ENCODE assay signal across 8 mouse cellular contexts in genomic region chr10:17726373-17726720, GRCm38 (mm10). TPM values are rescaled to one million over a fixed set of nuclear protein-coding genes. Genes with fewer than 3 reads are reported as not detected.
DNase-seq lines count a peak whose midpoint lies in the region; ATAC-seq and TF ChIP-seq lines count a peak whose summit lies in the region.

No protein-coding gene starts in this region.

- WGBS in lung, postnatal 0 days = 46% methylated on average over 2 of the region's 2 CpGs
- WGBS in embryonic facial prominence, embryonic 10.5 days = 50% methylated on average over 2 of the region's 2 CpGs
- WGBS in hindbrain, embryonic 16.5 days = 50% methylated on average over 2 of the region's 2 CpGs
- WGBS in liver, postnatal 0 days (ENCODE audit: insufficient replicate concordance) = 69% methylated on average over 2 of the region's 2 CpGs

- H3K36me3 ChIP-seq in lung, postnatal 0 days (ENCODE audit: insufficient read depth, low read length) = no peaks in the 10 kb centered on the region
- H3K36me3 ChIP-seq in embryonic facial prominence, embryonic 10.5 days (replicated peaks) = peaks cover 7% of the 10 kb centered on the region
- no peaks in the 10 kb centered on the region for H3K36me3 ChIP-seq in hindbrain, embryonic 16.5 days (ENCODE audit: control insufficient read depth, insufficient read depth, low read length)
- no peaks in the 10 kb centered on the region for H3K36me3 ChIP-seq in liver, postnatal 0 days (replicated peaks; ENCODE audit: insufficient read depth, low read length)

- peak overlapping the region; percentile 83 for H3K4me2 ChIP-seq in lung, postnatal 0 days (replicated peaks; ENCODE audit: low read depth, low read length)
- H3K4me2 ChIP-seq in hindbrain, embryonic 16.5 days (ENCODE audit: low read length) = peak overlapping the region; percentile 67
- H3K4me2 ChIP-seq in liver, postnatal 0 days (ENCODE audit: low read depth, low read length) = peak overlapping the region; percentile 63

- DNase-seq in lung, postnatal 0 days (ENCODE audit: low spot score) = no peak
- DNase-seq in lung, postnatal 14 days = no peak
- peak; percentile 19 for DNase-seq in embryonic facial prominence, embryonic 10.5 days (ENCODE audit: low spot score)
- no peak for DNase-seq in liver, postnatal 0 days
- DNase-seq in spleen, adult 12 weeks (ENCODE audit: low spot score) = no peak
- no peak for DNase-seq in Muller cell, postnatal 12 days (ENCODE audit: inconsistent ontology term)
- DNase-seq in layer of hippocampus, adult 9-10 months (ENCODE audit: low spot score) = no peak

- TF ChIP-seq CTCF in lung, postnatal 0 days (IDR thresholded peaks at IDR 0.05) = peak; percentile 10; the same call in 1 of the 2 replicates
- TF ChIP-seq CTCF in liver, postnatal 0 days (IDR thresholded peaks at IDR 0.05; ENCODE audit: low read depth) = no peak

- no peaks in the 10 kb centered on the region for H3K27me3 ChIP-seq in lung, postnatal 0 days (replicated peaks; ENCODE audit: insufficient read depth, low read length)
- H3K27me3 ChIP-seq in embryonic facial prominence, embryonic 10.5 days (replicated peaks; ENCODE audit: low read depth, poor library complexity, severe bottlenecking) = no peaks in the 10 kb centered on the region
- H3K27me3 ChIP-seq in hindbrain, embryonic 16.5 days (replicated peaks; ENCODE audit: control insufficient read depth, insufficient read depth, low read length) = no peaks in the 10 kb centered on the region
- no peaks in the 10 kb centered on the region for H3K27me3 ChIP-seq in liver, postnatal 0 days (ENCODE audit: insufficient read depth, low read length)

- no peak for ATAC-seq in lung, postnatal 0 days
- no peak for ATAC-seq in hindbrain, embryonic 16.5 days
- ATAC-seq in liver, postnatal 0 days = no peak

- H3K27ac ChIP-seq in lung, postnatal 0 days (ENCODE audit: low read length) = peak overlapping the region; percentile 43
- peak overlapping the region; percentile 27; the same call in 1 of the 2 replicates for H3K27ac ChIP-seq in embryonic facial prominence, embryonic 10.5 days (replicated peaks)
- peak overlapping the region; percentile 40 for H3K27ac ChIP-seq in hindbrain, embryonic 16.5 days (ENCODE audit: low read depth, low read length)
- H3K27ac ChIP-seq in liver, postnatal 0 days (ENCODE audit: low read depth) = peak overlapping the region; percentile 75

- no peak for TF ChIP-seq EP300 in lung, postnatal 0 days (IDR thresholded peaks at IDR 0.05)
- TF ChIP-seq EP300 in liver, postnatal 0 days (IDR thresholded peaks at IDR 0.05; ENCODE audit: low read depth) = no peak

- no peak overlapping the region for H3K9ac ChIP-seq in lung, postnatal 0 days (replicated peaks; ENCODE audit: low read depth)
- H3K9ac ChIP-seq in hindbrain, embryonic 16.5 days (ENCODE audit: low read depth, low read length) = peak overlapping the region; percentile 57
- H3K9ac ChIP-seq in liver, postnatal 0 days (replicated peaks) = no peak overlapping the region

- H3K4me1 ChIP-seq in lung, postnatal 0 days (ENCODE audit: insufficient read depth, low read depth, low read length) = no peaks in the 10 kb centered on the region; the same call in 1 of the 2 replicates
- peaks cover 49% of the 10 kb centered on the region for H3K4me1 ChIP-seq in embryonic facial prominence, embryonic 10.5 days
- peaks cover 13% of the 10 kb centered on the region for H3K4me1 ChIP-seq in hindbrain, embryonic 16.5 days (ENCODE audit: control insufficient read depth, insufficient read depth, low read depth, low read length)
- peaks cover 10% of the 10 kb centered on the region; the same call in 1 of the 2 replicates for H3K4me1 ChIP-seq in liver, postnatal 0 days (ENCODE audit: insufficient read depth)

- peak overlapping the region; percentile 5; the same call in 1 of the 2 replicates for H3K4me3 ChIP-seq in lung, postnatal 0 days (ENCODE audit: low read depth, low read length)
- peak overlapping the region; percentile 76 for H3K4me3 ChIP-seq in embryonic facial prominence, embryonic 10.5 days
- H3K4me3 ChIP-seq in hindbrain, embryonic 16.5 days (ENCODE audit: low read length) = peak overlapping the region; percentile 94
- peak overlapping the region; percentile 77; the same call in 1 of the 2 replicates for H3K4me3 ChIP-seq in liver, postnatal 0 days (ENCODE audit: low read depth, low read length)

- no peaks in the 10 kb centered on the region for H3K9me3 ChIP-seq in lung, postnatal 0 days (ENCODE audit: low read length)
- H3K9me3 ChIP-seq in embryonic facial prominence, embryonic 10.5 days = no peaks in the 10 kb centered on the region
- no peaks in the 10 kb centered on the region for H3K9me3 ChIP-seq in hindbrain, embryonic 16.5 days (ENCODE audit: control insufficient read depth, low read length)
- no peaks in the 10 kb centered on the region for H3K9me3 ChIP-seq in liver, postnatal 0 days (ENCODE audit: low read length)

RNA-seq across cellular contexts. Expression of gene Cited2, which starts 3.3 kb away (rescaled TPM):
- 53.4 and 57.9 TPM in 2 replicates for polyA plus RNA-seq in lung, postnatal 0 days (2015; fragmentation: Nextera tagmentation; extraction: Ambion mirVana)
- polyA plus RNA-seq in embryonic facial prominence, embryonic 10.5 days (2016; fragmentation: Nextera tagmentation; extraction: Ambion mirVana) = 43.6 and 53.3 TPM in 2 replicates
- 59.1 and 72.6 TPM in 2 replicates for polyA plus RNA-seq in hindbrain, embryonic 16.5 days (2015; fragmentation: Nextera tagmentation; extraction: Ambion mirVana)
- 17.0 and 17.1 TPM in 2 replicates for polyA plus RNA-seq in liver, postnatal 0 days (2015; fragmentation: Nextera tagmentation; extraction: Ambion mirVana)

Comparison
In these comparisons a context has a peak if more than half of its experiments do, and no peak if none do; other contexts are left out.
1. H3K4me3 ChIP-seq: peak in every context shown above with its lines; median percentile 94 in hindbrain, embryonic 16.5 days; 77 in liver, postnatal 0 days; 76 in embryonic facial prominence, embryonic 10.5 days; 5 in lung, postnatal 0 days.